Mouse (Mus musculus): ENCODE data around the gene Spp2. TPM values are rescaled to one million over a fixed set of nuclear protein-coding genes. Genes with fewer than 3 reads are reported as not detected.
A peak's percentile ranks its signal among the peaks of the same experiment; 100 is the strongest.

Spp2 gene
- polyA plus RNA-seq (2014; fragmentation: Nextera tagmentation; extraction: Ambion mirVana): 0.47 and 0.81 TPM in 2 replicates

DNA sequence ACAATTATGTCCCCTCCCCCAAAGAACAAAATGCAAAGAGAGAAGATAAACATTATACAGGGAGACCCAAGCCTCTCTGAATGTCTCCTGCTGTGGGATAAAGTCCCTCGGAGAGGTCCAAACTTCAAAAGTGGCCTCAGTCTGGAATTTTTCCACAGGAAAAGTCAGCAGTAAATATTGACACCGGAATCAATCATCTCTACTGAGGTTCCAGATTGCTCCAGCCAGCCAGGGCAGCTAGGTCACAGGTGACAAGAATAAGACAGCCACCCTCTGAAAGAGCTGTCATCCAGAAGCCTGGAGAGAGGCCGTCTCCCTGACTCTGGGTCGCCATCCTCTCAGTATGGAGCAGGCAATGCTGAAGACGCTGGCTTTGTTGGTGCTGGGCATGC, at the start of gene Spp2:
Spp2 (plus strand) TSS at position 155 of the 392 bp plus-strand sequence.
- no peaks in the 10 kb centered on the region for H3K9me3 ChIP-seq (ENCODE audit: control insufficient read depth, low read length)
- H3K27me3 ChIP-seq (ENCODE audit: control insufficient read depth, insufficient read depth, low read length): no peaks in the 10 kb centered on the region
- ATAC-seq (ENCODE audit: low FRiP score, low TSS enrichment): no peak
- H3K4me2 ChIP-seq (ENCODE audit: low read length): no peak within 1 kb of the TSS
- no peak for DNase-seq
- H3K36me3 ChIP-seq (ENCODE audit: control insufficient read depth, insufficient read depth, low read length): no peaks in the 10 kb centered on the region
- H3K4me3 ChIP-seq (replicated peaks; ENCODE audit: low read depth, low read length): no peak within 1 kb of the TSS
- H3K27ac ChIP-seq (replicated peaks; ENCODE audit: low read depth, low read length): no peak within 1 kb of the TSS
- WGBS: 82% methylated on average over 5 of the region's 5 CpGs
- H3K4me1 ChIP-seq (ENCODE audit: control insufficient read depth, insufficient read depth, low read length): no peaks in the 10 kb centered on the region
- H3K9ac ChIP-seq (replicated peaks; ENCODE audit: low read length): no peak within 1 kb of the TSS

- Histone ChIP-seq H3K27ac (replicated peaks; ENCODE audit: low read depth, low read length) (no peak overlapping the region), H3K4me2 (ENCODE audit: low read length) (no peak overlapping the region), H3K4me3 (replicated peaks; ENCODE audit: low read depth, low read length) (no peak overlapping the region), H3K4me1 (ENCODE audit: control insufficient read depth, insufficient read depth, low read length) (no peaks in the 10 kb centered on the region), H3K27me3 (ENCODE audit: control insufficient read depth, insufficient read depth, low read length) (no peaks in the 10 kb centered on the region), H3K9me3 (ENCODE audit: control insufficient read depth, low read length) (no peaks in the 10 kb centered on the region), H3K9ac (replicated peaks; ENCODE audit: low read length) (no peak overlapping the region), H3K36me3 (ENCODE audit: control insufficient read depth, insufficient read depth, low read length) (no peaks in the 10 kb centered on the region)
- DNase-seq (peak; percentile 96), ATAC-seq (ENCODE audit: low FRiP score, low TSS enrichment) (peak; percentile 58; the same call in 1 of the 2 replicates)
- 68% methylated on average over 6 of the region's 6 CpGs for WGBS
Observed at GRCm38 (mm10) chr1:88357458-88358090, 49.2 kb upstream of the Spp2 start.

GRCm38 (mm10) chr1:88358102-88358654, 48.6 kb upstream of the Spp2 start:
- ATAC-seq (ENCODE audit: low FRiP score, low TSS enrichment) (no peak), DNase-seq (no peak)
- H3K4me1 ChIP-seq (ENCODE audit: control insufficient read depth, insufficient read depth, low read length): no peaks in the 10 kb centered on the region
- H3K4me3 ChIP-seq (replicated peaks; ENCODE audit: low read depth, low read length): no peak overlapping the region
- no peaks in the 10 kb centered on the region for H3K36me3 ChIP-seq (ENCODE audit: control insufficient read depth, insufficient read depth, low read length)
- no peaks in the 10 kb centered on the region for H3K9me3 ChIP-seq (ENCODE audit: control insufficient read depth, low read length)
- H3K27me3 ChIP-seq (ENCODE audit: control insufficient read depth, insufficient read depth, low read length): no peaks in the 10 kb centered on the region
- H3K9ac ChIP-seq (replicated peaks; ENCODE audit: low read length): no peak overlapping the region
- no peak overlapping the region for H3K4me2 ChIP-seq (ENCODE audit: low read length)
- H3K27ac ChIP-seq (replicated peaks; ENCODE audit: low read depth, low read length): no peak overlapping the region
- 73% methylated on average over 7 of the region's 7 CpGs for WGBS

GRCm38 (mm10) chr1:88361085-88361484, 45.7 kb upstream of the Spp2 start:
- Histone ChIP-seq H3K27ac (replicated peaks; ENCODE audit: low read depth, low read length) (no peak overlapping the region), H3K4me1 (ENCODE audit: control insufficient read depth, insufficient read depth, low read length) (no peaks in the 10 kb centered on the region), H3K4me3 (replicated peaks; ENCODE audit: low read depth, low read length) (no peak overlapping the region), H3K4me2 (ENCODE audit: low read length) (no peak overlapping the region), H3K9ac (replicated peaks; ENCODE audit: low read length) (no peak overlapping the region), H3K9me3 (ENCODE audit: control insufficient read depth, low read length) (no peaks in the 10 kb centered on the region), H3K36me3 (ENCODE audit: control insufficient read depth, insufficient read depth, low read length) (no peaks in the 10 kb centered on the region), H3K27me3 (ENCODE audit: control insufficient read depth, insufficient read depth, low read length) (no peaks in the 10 kb centered on the region)
- DNase-seq: no peak
- ATAC-seq (ENCODE audit: low FRiP score, low TSS enrichment): no peak
- 62% methylated on average over 4 of the region's 4 CpGs for WGBS

DNA sequence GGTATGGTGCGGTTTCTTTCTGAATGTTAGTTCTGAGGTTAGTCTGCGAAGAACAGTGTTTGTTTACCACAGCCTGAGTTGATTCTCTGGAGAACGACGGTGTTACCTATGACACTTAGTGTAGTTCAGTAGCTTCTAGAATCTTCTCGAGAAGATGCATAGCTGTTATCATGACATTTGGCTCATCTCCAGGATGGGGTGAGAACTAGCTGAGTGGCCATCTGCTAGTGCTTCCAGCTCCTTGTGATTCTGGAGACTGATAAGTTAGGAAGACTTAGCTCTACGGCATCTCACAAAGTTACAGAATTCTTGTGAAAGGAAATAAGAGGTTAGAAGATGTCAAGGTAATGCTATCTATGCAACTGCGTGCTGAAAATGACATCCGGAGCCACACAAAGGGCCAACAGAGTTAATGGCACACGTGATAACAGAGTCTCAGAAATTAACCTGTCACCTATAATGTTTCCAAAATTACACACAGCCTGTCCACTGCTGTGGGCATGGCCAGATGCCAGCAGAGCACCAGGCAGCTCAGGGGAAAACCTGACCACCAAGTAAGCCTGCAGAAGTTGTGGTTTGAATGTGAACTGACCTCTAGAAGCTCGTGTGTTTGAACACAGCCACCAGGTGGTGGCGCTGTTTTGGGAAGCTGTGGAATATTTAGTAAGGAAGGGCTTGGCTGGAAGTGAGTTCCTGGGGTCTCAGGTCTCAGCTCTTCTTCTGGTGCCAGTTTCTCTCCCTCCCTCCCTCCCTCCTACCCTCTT, 39.7 kb upstream of the Spp2 start:
- Histone ChIP-seq H3K4me1 (ENCODE audit: control insufficient read depth, insufficient read depth, low read length) (no peaks in the 10 kb centered on the region; the same call in 1 of the 2 replicates), H3K27me3 (ENCODE audit: control insufficient read depth, insufficient read depth, low read length) (no peaks in the 10 kb centered on the region), H3K36me3 (ENCODE audit: control insufficient read depth, insufficient read depth, low read length) (no peaks in the 10 kb centered on the region), H3K4me2 (ENCODE audit: low read length) (no peak overlapping the region), H3K9me3 (ENCODE audit: control insufficient read depth, low read length) (no peaks in the 10 kb centered on the region), H3K27ac (replicated peaks; ENCODE audit: low read depth, low read length) (no peak overlapping the region), H3K9ac (replicated peaks; ENCODE audit: low read length) (no peak overlapping the region), H3K4me3 (replicated peaks; ENCODE audit: low read depth, low read length) (no peak overlapping the region)
- DNase-seq (no peak), ATAC-seq (ENCODE audit: low FRiP score, low TSS enrichment) (no peak)
- WGBS: 84% methylated on average over 11 of the region's 11 CpGs

DNA sequence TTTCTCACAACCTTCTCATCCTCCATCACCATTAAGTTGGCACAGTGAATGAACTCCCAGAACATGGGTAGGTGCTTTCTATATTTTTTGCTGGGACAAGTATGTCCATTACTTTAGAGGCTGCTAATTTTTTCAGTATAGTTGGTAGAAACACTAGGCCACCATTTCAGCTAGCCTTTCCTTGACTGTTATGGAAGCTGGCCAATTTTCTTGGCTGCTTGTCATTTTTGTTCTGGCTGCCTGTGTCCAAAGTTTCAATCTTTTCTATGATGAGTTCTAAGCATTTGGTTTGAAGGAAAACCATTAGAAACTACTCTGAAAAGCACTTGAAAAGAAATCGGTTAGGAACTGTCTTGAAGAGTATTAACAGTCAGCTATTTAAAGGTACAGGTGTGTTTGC, 28.3 kb upstream of the Spp2 start:
- no peaks in the 10 kb centered on the region for H3K9me3 ChIP-seq (ENCODE audit: control insufficient read depth, low read length)
- no peak for ATAC-seq (ENCODE audit: low FRiP score, low TSS enrichment)
- H3K9ac ChIP-seq (replicated peaks; ENCODE audit: low read length): no peak overlapping the region
- no peaks in the 10 kb centered on the region for H3K4me1 ChIP-seq (ENCODE audit: control insufficient read depth, insufficient read depth, low read length)
- no peak overlapping the region for H3K4me2 ChIP-seq (ENCODE audit: low read length)
- H3K27me3 ChIP-seq (ENCODE audit: control insufficient read depth, insufficient read depth, low read length): no peaks in the 10 kb centered on the region
- no peak for DNase-seq
- no peak overlapping the region for H3K27ac ChIP-seq (replicated peaks; ENCODE audit: low read depth, low read length)
- whole genome bisulfite sequencing: 93% methylated on average over 1 of the region's 1 CpGs
- H3K4me3 ChIP-seq (replicated peaks; ENCODE audit: low read depth, low read length): no peak overlapping the region
- no peaks in the 10 kb centered on the region for H3K36me3 ChIP-seq (ENCODE audit: control insufficient read depth, insufficient read depth, low read length)

DNA sequence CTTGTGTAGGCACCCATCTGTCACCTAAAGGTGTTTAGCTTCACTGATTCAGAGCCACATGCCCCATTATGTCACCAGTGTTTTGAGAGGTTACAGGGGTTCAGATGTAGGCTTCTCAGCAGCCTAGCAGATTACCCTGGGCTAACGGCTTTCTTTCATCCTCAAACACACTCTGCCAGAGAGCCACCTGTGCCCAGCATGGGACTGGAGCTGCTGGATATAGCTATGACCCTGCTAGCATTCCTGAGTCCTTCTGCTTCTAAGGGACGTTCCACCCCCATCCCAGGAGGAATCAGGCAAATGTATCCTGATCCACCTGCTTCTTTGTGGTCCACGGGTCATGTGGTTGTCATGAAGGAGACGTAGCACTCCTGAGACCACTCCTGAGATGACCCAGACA, 15.1 kb upstream of the Spp2 start:
- Histone ChIP-seq H3K4me1 (ENCODE audit: control insufficient read depth, insufficient read depth, low read length) (no peaks in the 10 kb centered on the region), H3K27ac (replicated peaks; ENCODE audit: low read depth, low read length) (no peak overlapping the region), H3K4me3 (replicated peaks; ENCODE audit: low read depth, low read length) (no peak overlapping the region), H3K27me3 (ENCODE audit: control insufficient read depth, insufficient read depth, low read length) (no peaks in the 10 kb centered on the region), H3K4me2 (ENCODE audit: low read length) (no peak overlapping the region), H3K36me3 (ENCODE audit: control insufficient read depth, insufficient read depth, low read length) (no peaks in the 10 kb centered on the region), H3K9ac (replicated peaks; ENCODE audit: low read length) (no peak overlapping the region), H3K9me3 (ENCODE audit: control insufficient read depth, low read length) (no peaks in the 10 kb centered on the region)
- DNase-seq: no peak
- ATAC-seq (ENCODE audit: low FRiP score, low TSS enrichment): no peak
- 80% methylated on average over 4 of the region's 4 CpGs for WGBS

GRCm38 (mm10) chr1:88393321-88393720, 13.4 kb upstream of the Spp2 start:
- H3K4me1 ChIP-seq (ENCODE audit: control insufficient read depth, insufficient read depth, low read length): no peaks in the 10 kb centered on the region
- no peaks in the 10 kb centered on the region for H3K9me3 ChIP-seq (ENCODE audit: control insufficient read depth, low read length)
- H3K4me3 ChIP-seq (replicated peaks; ENCODE audit: low read depth, low read length): no peak overlapping the region
- WGBS: 85% methylated on average over 5 of the region's 5 CpGs
- no peak overlapping the region for H3K9ac ChIP-seq (replicated peaks; ENCODE audit: low read length)
- no peak overlapping the region for H3K27ac ChIP-seq (replicated peaks; ENCODE audit: low read depth, low read length)
- no peak for ATAC-seq (ENCODE audit: low FRiP score, low TSS enrichment)
- no peaks in the 10 kb centered on the region for H3K27me3 ChIP-seq (ENCODE audit: control insufficient read depth, insufficient read depth, low read length)
- H3K36me3 ChIP-seq (ENCODE audit: control insufficient read depth, insufficient read depth, low read length): no peaks in the 10 kb centered on the region
- no peak for DNase-seq
- H3K4me2 ChIP-seq (ENCODE audit: low read length): no peak overlapping the region

GRCm38 (mm10) chr1:88403378-88403777, 3.4 kb upstream of the Spp2 start:
- H3K4me3 ChIP-seq (replicated peaks; ENCODE audit: low read depth, low read length): no peak overlapping the region
- WGBS: 46% methylated on average over 3 of the region's 3 CpGs

More at GRCm38 (mm10) chr1:88403378-88403777, 3.4 kb upstream of the Spp2 start:
- Histone ChIP-seq H3K36me3 (ENCODE audit: control insufficient read depth, insufficient read depth, low read length) (no peaks in the 10 kb centered on the region), H3K27me3 (ENCODE audit: control insufficient read depth, insufficient read depth, low read length) (no peaks in the 10 kb centered on the region), H3K9ac (replicated peaks; ENCODE audit: low read length) (no peak overlapping the region), H3K4me2 (ENCODE audit: low read length) (no peak overlapping the region), H3K27ac (replicated peaks; ENCODE audit: low read depth, low read length) (no peak overlapping the region), H3K4me1 (ENCODE audit: control insufficient read depth, insufficient read depth, low read length) (no peaks in the 10 kb centered on the region), H3K9me3 (ENCODE audit: control insufficient read depth, low read length) (no peaks in the 10 kb centered on the region)
- ATAC-seq (ENCODE audit: low FRiP score, low TSS enrichment) (no peak), DNase-seq (no peak)
